Comparison of ENCODE assay signal across 16 mouse cellular contexts in genomic region chr3:8036697-8037096, GRCm38 (mm10).
DNase-seq lines count a peak whose midpoint lies in the region; ATAC-seq and TF ChIP-seq lines count a peak whose summit lies in the region.
"Had no signal": no experiment of that assay in that cellular context is flagged by ENCODE, and none has a peak within 500 bp of the region (broad histone marks: within the 10 kb centered on the region; RNA-seq: fewer than 3 reads in every experiment).

No protein-coding gene starts in this region.

- no peak overlapping the region for H3K4me3 ChIP-seq in midbrain, embryonic 13.5 days (replicated peaks)
- no peak overlapping the region for H3K4me3 ChIP-seq in midbrain, embryonic 16.5 days (ENCODE audit: low read depth, low read length)
- H3K4me3 ChIP-seq in forebrain, embryonic 16.5 days (replicated peaks; ENCODE audit: low read length) = no peak overlapping the region
- H3K4me3 ChIP-seq in midbrain, postnatal 0 days (ENCODE audit: low read depth, low read length) = no peak overlapping the region
- H3K4me3 ChIP-seq: limb, embryonic 15.5 days; myocyte had no signal

- 58% methylated on average over 1 of the region's 1 CpGs for WGBS in midbrain, embryonic 13.5 days
- 26% methylated on average over 1 of the region's 1 CpGs for WGBS in midbrain, embryonic 16.5 days
- 50% methylated on average over 1 of the region's 1 CpGs for WGBS in forebrain, embryonic 16.5 days
- 38% methylated on average over 1 of the region's 1 CpGs for WGBS in midbrain, postnatal 0 days

- H3K27me3 ChIP-seq in midbrain, embryonic 13.5 days = no peaks in the 10 kb centered on the region
- H3K27me3 ChIP-seq in midbrain, embryonic 16.5 days (ENCODE audit: control insufficient read depth, insufficient read depth, low read depth, low read length) = no peaks in the 10 kb centered on the region
- no peaks in the 10 kb centered on the region for H3K27me3 ChIP-seq in forebrain, embryonic 16.5 days (replicated peaks; ENCODE audit: control insufficient read depth, insufficient read depth, low read length)
- no peaks in the 10 kb centered on the region for H3K27me3 ChIP-seq in midbrain, postnatal 0 days (ENCODE audit: insufficient read depth, low read length)
- H3K27me3 ChIP-seq: limb, embryonic 15.5 days had no signal

- no peaks in the 10 kb centered on the region for H3K9me3 ChIP-seq in midbrain, embryonic 13.5 days
- no peaks in the 10 kb centered on the region for H3K9me3 ChIP-seq in midbrain, embryonic 16.5 days (replicated peaks; ENCODE audit: control insufficient read depth, low read length, poor library complexity, severe bottlenecking)
- H3K9me3 ChIP-seq in forebrain, embryonic 16.5 days (ENCODE audit: control insufficient read depth, low read length) = no peaks in the 10 kb centered on the region
- no peaks in the 10 kb centered on the region for H3K9me3 ChIP-seq in midbrain, postnatal 0 days (ENCODE audit: low read length)
- H3K9me3 ChIP-seq: limb, embryonic 15.5 days had no signal

- peaks cover 8% of the 10 kb centered on the region; the same call in 1 of the 2 replicates for H3K4me1 ChIP-seq in midbrain, embryonic 13.5 days (replicated peaks)
- peaks cover 2% of the 10 kb centered on the region; the same call in 1 of the 2 replicates for H3K4me1 ChIP-seq in midbrain, embryonic 16.5 days (ENCODE audit: control insufficient read depth, insufficient read depth, low read length)
- peaks cover 2% of the 10 kb centered on the region; the same call in 1 of the 2 replicates for H3K4me1 ChIP-seq in forebrain, embryonic 16.5 days (replicated peaks; ENCODE audit: control insufficient read depth, insufficient read depth, low read length)
- H3K4me1 ChIP-seq in midbrain, postnatal 0 days (ENCODE audit: insufficient read depth, low read length) = no peaks in the 10 kb centered on the region
- H3K4me1 ChIP-seq: limb, embryonic 15.5 days had no signal

- H3K9ac ChIP-seq in midbrain, embryonic 13.5 days (replicated peaks) = no peak overlapping the region
- no peak overlapping the region for H3K9ac ChIP-seq in midbrain, embryonic 16.5 days (ENCODE audit: low read depth, low read length)
- no peak overlapping the region for H3K9ac ChIP-seq in forebrain, embryonic 16.5 days (replicated peaks; ENCODE audit: low read depth, low read length)
- H3K9ac ChIP-seq in midbrain, postnatal 0 days (replicated peaks; ENCODE audit: low read length, poor library complexity, severe bottlenecking) = no peak overlapping the region
- H3K9ac ChIP-seq: limb, embryonic 15.5 days had no signal

- H3K27ac ChIP-seq in midbrain, embryonic 13.5 days = no peak overlapping the region; the same call in 1 of the 2 replicates
- H3K27ac ChIP-seq in midbrain, embryonic 16.5 days (ENCODE audit: low read length) = no peak overlapping the region
- H3K27ac ChIP-seq in forebrain, embryonic 16.5 days (ENCODE audit: low read length) = no peak overlapping the region
- no peak overlapping the region for H3K27ac ChIP-seq in midbrain, postnatal 0 days (ENCODE audit: low read depth, low read length)
- H3K27ac ChIP-seq: limb, embryonic 15.5 days; macrophage had no signal

- peak; percentile 39 for DNase-seq in embryo, embryonic 10 days (ENCODE audit: low spot score)
- DNase-seq in embryo, embryonic 9.5 days (ENCODE audit: extremely low spot score) = no peak
- DNase-seq in midbrain, postnatal 0 days (ENCODE audit: low spot score) = peak; percentile 14
- no peak for DNase-seq in adrenal gland, adult 2 months
- no peak for DNase-seq in adrenal gland, postnatal 25 days
- DNase-seq: adrenal gland, adult 8-10 months; heart, postnatal 14 days; kidney, postnatal 14 days; lung, adult 18-20 months had no signal

- no peak for TF ChIP-seq CTCF in midbrain, postnatal 0 days (IDR thresholded peaks at IDR 0.05)

- no peaks in the 10 kb centered on the region for H3K36me3 ChIP-seq in midbrain, embryonic 13.5 days
- no peaks in the 10 kb centered on the region for H3K36me3 ChIP-seq in midbrain, embryonic 16.5 days (ENCODE audit: control insufficient read depth, insufficient read depth, low read length)
- H3K36me3 ChIP-seq in forebrain, embryonic 16.5 days (ENCODE audit: control insufficient read depth, insufficient read depth) = no peaks in the 10 kb centered on the region
- H3K36me3 ChIP-seq in midbrain, postnatal 0 days (ENCODE audit: insufficient read depth, low read length) = no peaks in the 10 kb centered on the region
- H3K36me3 ChIP-seq: limb, embryonic 15.5 days had no signal

- no peak overlapping the region for H3K4me2 ChIP-seq in midbrain, embryonic 13.5 days (replicated peaks)
- no peak overlapping the region for H3K4me2 ChIP-seq in midbrain, embryonic 16.5 days (ENCODE audit: low read length)
- H3K4me2 ChIP-seq in forebrain, embryonic 16.5 days (ENCODE audit: low read length) = no peak overlapping the region
- no peak overlapping the region for H3K4me2 ChIP-seq in midbrain, postnatal 0 days (ENCODE audit: low read depth, low read length, poor library complexity, severe bottlenecking)
- H3K4me2 ChIP-seq: limb, embryonic 15.5 days had no signal

- ATAC-seq in midbrain, embryonic 13.5 days = 0 out of 2 replicates have a peak, but pooled peaks have one; percentile 62
- no peak for ATAC-seq in midbrain, embryonic 16.5 days
- ATAC-seq in forebrain, embryonic 16.5 days = peak; percentile 75
- ATAC-seq in midbrain, postnatal 0 days (ENCODE audit: low FRiP score) = no peak
- ATAC-seq: intestine, postnatal 0 days had no signal

Comparison
In these comparisons a context has a peak if more than half of its experiments do, and no peak if none do; other contexts are left out.
1. DNase-seq: peak in embryo, embryonic 10 days (single experiment) and midbrain, postnatal 0 days (single experiment); none in embryo, embryonic 9.5 days (single experiment), adrenal gland, adult 2 months (single experiment) and adrenal gland, postnatal 25 days (single experiment).
2. ATAC-seq: peak in midbrain, embryonic 13.5 days (single experiment) and forebrain, embryonic 16.5 days (single experiment); none in midbrain, embryonic 16.5 days (single experiment) and midbrain, postnatal 0 days (single experiment).